ENCODE assay signal across 1 mouse cellular context in the genomic region with DNA sequence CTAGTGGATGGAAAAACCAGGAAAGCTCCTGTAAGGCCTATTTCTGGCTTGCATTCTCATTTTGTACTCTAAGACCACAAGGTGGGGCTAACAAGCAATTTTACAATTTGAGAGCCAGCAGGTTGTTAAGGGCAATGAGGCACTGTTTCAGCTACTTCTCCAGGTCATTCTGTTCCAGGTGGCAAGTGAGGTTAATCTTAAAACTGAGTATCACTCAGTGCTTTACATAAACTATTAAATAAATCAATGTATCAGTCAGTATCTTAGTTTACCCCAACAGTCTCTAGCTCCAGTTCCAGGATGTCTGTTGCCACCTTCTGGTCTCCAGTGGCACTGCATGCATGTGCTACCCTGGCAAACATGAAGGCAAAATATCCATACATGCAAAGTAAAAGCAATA.
A peak's percentile ranks its signal among the peaks of the same experiment; 100 is the strongest.
TF ChIP-seq lines count a peak whose summit lies in the region.

No protein-coding gene starts in this region.

TF ChIP-seq in CH12.LX, 34 proteins besides CTCF, POLR2A, EP300 and RAD21:
- no peak for TF ChIP-seq CHD2 (IDR thresholded peaks at IDR 0.05; ENCODE audit: low read length)
- TF ChIP-seq SMC3 (IDR thresholded peaks at IDR 0.05; ENCODE audit: low read depth, low read length), result 0 out of 2 replicates have a peak, but pooled peaks have one; percentile 13
- no peak for TF ChIP-seq ZKSCAN1 (IDR thresholded peaks at IDR 0.05; ENCODE audit: borderline replicate concordance, low read depth, low read length)
- no peak for TF ChIP-seq KAT2A (IDR thresholded peaks at IDR 0.05; ENCODE audit: insufficient replicate concordance, low read length)
- TF ChIP-seq PAX5 (IDR thresholded peaks at IDR 0.05; ENCODE audit: low read length), result no peak
- TF ChIP-seq UBTF (IDR thresholded peaks at IDR 0.05; ENCODE audit: low read depth, low read length), result no peak
